9 mouse cellular contexts compared by ENCODE assay signal in the genomic region with DNA sequence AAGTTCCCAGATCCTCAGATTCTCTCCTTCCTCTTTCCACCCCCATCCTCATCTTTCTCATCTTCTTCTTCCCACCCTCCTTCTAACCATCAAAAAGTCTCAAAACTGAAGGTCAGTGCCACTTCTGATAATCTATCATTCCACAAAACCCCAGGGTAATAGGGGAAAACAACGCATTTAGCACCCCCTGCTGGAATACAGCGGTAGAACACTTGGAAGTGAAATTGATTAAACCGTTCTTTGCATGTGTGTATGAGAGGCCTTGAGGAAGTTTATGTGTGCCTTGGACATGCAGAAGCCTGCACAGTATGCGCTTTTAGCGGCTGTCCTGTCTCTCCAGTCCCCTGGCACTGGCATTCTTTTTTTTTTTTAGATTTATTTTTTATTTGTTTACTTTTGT. TPM values are rescaled to one million over a fixed set of nuclear protein-coding genes. Genes with fewer than 3 reads are reported as not detected.
DNase-seq lines count a peak whose midpoint lies in the region; ATAC-seq lines count a peak whose summit lies in the region.
"Had no signal": no experiment of that assay in that cellular context is flagged by ENCODE, and none has a peak within 500 bp of the region (broad histone marks: within the 10 kb centered on the region; RNA-seq: fewer than 3 reads in every experiment).

No protein-coding gene starts in this region.

- DNase-seq in hindbrain, embryonic 11.5 days (ENCODE audit: low spot score), result peak; percentile 86
- peak; percentile 78 for DNase-seq in ZHBTc4 (ENCODE audit: low read depth, low spot score)
- peak; percentile 71 for DNase-seq in embryonic facial prominence, embryonic 10.5 days (ENCODE audit: low spot score)
- DNase-seq in layer of hippocampus, postnatal 10 days (ENCODE audit: low spot score in 2 of 2), result peak; percentile 77 to 82
- peak; percentile 52 for DNase-seq in neural tube, embryonic 11.5 days (ENCODE audit: low spot score)
- DNase-seq in yolk sac, embryonic 10.5 days (ENCODE audit: low spot score), result no peak

- peaks cover 23% of the 10 kb centered on the region for H3K27me3 ChIP-seq in hindbrain, embryonic 11.5 days (ENCODE audit: control insufficient read depth, insufficient read depth, low read length)
- H3K27me3 ChIP-seq in hindbrain, embryonic 12.5 days, result peaks cover 48% of the 10 kb centered on the region
- peaks cover 66% of the 10 kb centered on the region for H3K27me3 ChIP-seq in embryonic facial prominence, embryonic 10.5 days (replicated peaks; ENCODE audit: low read depth, poor library complexity, severe bottlenecking)
- peaks cover 21% of the 10 kb centered on the region for H3K27me3 ChIP-seq in neural tube, embryonic 11.5 days (ENCODE audit: control insufficient read depth, insufficient read depth, low read length)

- ATAC-seq in hindbrain, embryonic 11.5 days (ENCODE audit: low FRiP score), result no peak
- no peak for ATAC-seq in hindbrain, embryonic 12.5 days (ENCODE audit: low FRiP score)
- ATAC-seq in CD4-positive, CD25-positive, alpha-beta regulatory T cell, adult 4 months, result peak; percentile 58
- ATAC-seq in neural tube, embryonic 11.5 days (ENCODE audit: insufficient read depth, low FRiP score, low TSS enrichment), result no peak

- no peak overlapping the region for H3K4me2 ChIP-seq in hindbrain, embryonic 11.5 days (replicated peaks; ENCODE audit: low read depth, low read length)
- H3K4me2 ChIP-seq in hindbrain, embryonic 12.5 days (replicated peaks), result no peak overlapping the region
- no peak overlapping the region for H3K4me2 ChIP-seq in neural tube, embryonic 11.5 days (ENCODE audit: low read depth)

- H3K36me3 ChIP-seq in hindbrain, embryonic 11.5 days (ENCODE audit: control insufficient read depth, insufficient read depth, low read length), result no peaks in the 10 kb centered on the region
- H3K36me3 ChIP-seq in hindbrain, embryonic 12.5 days, result no peaks in the 10 kb centered on the region
- no peaks in the 10 kb centered on the region for H3K36me3 ChIP-seq in embryonic facial prominence, embryonic 10.5 days (replicated peaks)
- no peaks in the 10 kb centered on the region for H3K36me3 ChIP-seq in neural tube, embryonic 11.5 days (ENCODE audit: control insufficient read depth, insufficient read depth, low read length)

- no peak overlapping the region for H3K27ac ChIP-seq in hindbrain, embryonic 11.5 days (ENCODE audit: low read depth, low read length)
- H3K27ac ChIP-seq in hindbrain, embryonic 12.5 days, result no peak overlapping the region
- H3K27ac ChIP-seq in embryonic facial prominence, embryonic 10.5 days (replicated peaks), result no peak overlapping the region
- H3K27ac ChIP-seq in neural tube, embryonic 11.5 days (ENCODE audit: low read depth, low read length), result no peak overlapping the region

- no peak overlapping the region for H3K9ac ChIP-seq in hindbrain, embryonic 11.5 days (ENCODE audit: low read depth, low read length)
- no peak overlapping the region for H3K9ac ChIP-seq in hindbrain, embryonic 12.5 days
- H3K9ac ChIP-seq in neural tube, embryonic 11.5 days (ENCODE audit: low read length), result no peak overlapping the region

- no peak overlapping the region for H3K4me3 ChIP-seq in hindbrain, embryonic 11.5 days (ENCODE audit: low read depth, low read length)
- H3K4me3 ChIP-seq in hindbrain, embryonic 12.5 days, result no peak overlapping the region
- no peak overlapping the region for H3K4me3 ChIP-seq in embryonic facial prominence, embryonic 10.5 days
- no peak overlapping the region for H3K4me3 ChIP-seq in neural tube, embryonic 11.5 days (ENCODE audit: low read depth, low read length)

- peaks cover 2% of the 10 kb centered on the region; the same call in 1 of the 2 replicates for H3K4me1 ChIP-seq in hindbrain, embryonic 11.5 days (replicated peaks; ENCODE audit: control insufficient read depth, insufficient read depth, low read length)
- peaks cover 4% of the 10 kb centered on the region for H3K4me1 ChIP-seq in hindbrain, embryonic 12.5 days
- peaks cover 12% of the 10 kb centered on the region for H3K4me1 ChIP-seq in embryonic facial prominence, embryonic 10.5 days
- no peaks in the 10 kb centered on the region for H3K4me1 ChIP-seq in neural tube, embryonic 11.5 days (ENCODE audit: control insufficient read depth, insufficient read depth, low read length)

- H3K9me3 ChIP-seq in hindbrain, embryonic 11.5 days (ENCODE audit: control insufficient read depth, low read length), result no peaks in the 10 kb centered on the region
- H3K9me3 ChIP-seq in hindbrain, embryonic 12.5 days (replicated peaks), result no peaks in the 10 kb centered on the region
- H3K9me3 ChIP-seq in embryonic facial prominence, embryonic 10.5 days, result no peaks in the 10 kb centered on the region
- no peaks in the 10 kb centered on the region for H3K9me3 ChIP-seq in neural tube, embryonic 11.5 days (ENCODE audit: control insufficient read depth, low read length)

- WGBS in hindbrain, embryonic 11.5 days, result 3% methylated on average over 5 of the region's 5 CpGs
- WGBS in hindbrain, embryonic 12.5 days, result 4% methylated on average over 5 of the region's 5 CpGs
- 2% methylated on average over 5 of the region's 5 CpGs for WGBS in embryonic facial prominence, embryonic 10.5 days
- WGBS in neural tube, embryonic 11.5 days, result 4% methylated on average over 5 of the region's 5 CpGs

RNA-seq across cellular contexts. Expression of a gene that starts 4.8 kb away (rescaled TPM):
- 0.14 TPM in 1 of 2 replicates, not detected in the other for polyA plus RNA-seq in hindbrain, embryonic 11.5 days (2014; fragmentation: Nextera tagmentation; extraction: Ambion mirVana)
- polyA plus RNA-seq in hindbrain, embryonic 12.5 days (2016; fragmentation: Nextera tagmentation; extraction: Ambion mirVana), result 0.14 TPM in 1 of 2 replicates, not detected in the other
- polyA plus RNA-seq in CD4-positive, CD25-positive, alpha-beta regulatory T cell, adult 4 months (2017; shearing (Covaris generic)), result not detected
- not detected in 2 replicates for polyA plus RNA-seq in embryonic facial prominence, embryonic 10.5 days (2016; fragmentation: Nextera tagmentation; extraction: Ambion mirVana)
- total RNA-seq in layer of hippocampus, postnatal 10 days (2021), result not detected
- not detected in 2 replicates for polyA plus RNA-seq in neural tube, embryonic 11.5 days (2014; fragmentation: Nextera tagmentation; extraction: Ambion mirVana)

RNA-seq across cellular contexts. Expression of a gene that starts 15.7 kb away (rescaled TPM):
- polyA plus RNA-seq in hindbrain, embryonic 11.5 days (2014; fragmentation: Nextera tagmentation; extraction: Ambion mirVana), result 33.2 and 34.4 TPM in 2 replicates
- polyA plus RNA-seq in hindbrain, embryonic 12.5 days (2016; fragmentation: Nextera tagmentation; extraction: Ambion mirVana), result 37.9 and 40.4 TPM in 2 replicates
- 10 to 100 TPM; 10.8 to 19.6 TPM for polyA plus RNA-seq in CD4-positive, CD25-positive, alpha-beta regulatory T cell, adult 4 months (2017; shearing (Covaris generic))
- polyA plus RNA-seq in embryonic facial prominence, embryonic 10.5 days (2016; fragmentation: Nextera tagmentation; extraction: Ambion mirVana), result 35.0 and 38.0 TPM in 2 replicates
- total RNA-seq in layer of hippocampus, postnatal 10 days (2021), result 10 to 100 TPM; 29.8 TPM
- polyA plus RNA-seq in neural tube, embryonic 11.5 days (2014; fragmentation: Nextera tagmentation; extraction: Ambion mirVana), result 34.2 and 34.9 TPM in 2 replicates

RNA-seq across cellular contexts. Expression of a gene that starts 32.9 kb away (rescaled TPM):
- 1.7 and 2.7 TPM in 2 replicates for polyA plus RNA-seq in hindbrain, embryonic 11.5 days (2014; fragmentation: Nextera tagmentation; extraction: Ambion mirVana)
- polyA plus RNA-seq in hindbrain, embryonic 12.5 days (2016; fragmentation: Nextera tagmentation; extraction: Ambion mirVana), result 3.3 and 5.5 TPM in 2 replicates
- polyA plus RNA-seq in CD4-positive, CD25-positive, alpha-beta regulatory T cell, adult 4 months (2017; shearing (Covaris generic)), result not detected
- 0.32 and 0.49 TPM in 2 replicates for polyA plus RNA-seq in embryonic facial prominence, embryonic 10.5 days (2016; fragmentation: Nextera tagmentation; extraction: Ambion mirVana)
- not detected for total RNA-seq in layer of hippocampus, postnatal 10 days (2021)
- 1.0 TPM in 1 of 2 replicates, not detected in the other for polyA plus RNA-seq in neural tube, embryonic 11.5 days (2014; fragmentation: Nextera tagmentation; extraction: Ambion mirVana)
- polyA plus RNA-seq: frontal cortex, adult 2 months had no signal

RNA-seq across cellular contexts. Expression of a gene that starts 39.4 kb away (rescaled TPM):
- not detected in 2 replicates for polyA plus RNA-seq in hindbrain, embryonic 11.5 days (2014; fragmentation: Nextera tagmentation; extraction: Ambion mirVana)
- polyA plus RNA-seq in hindbrain, embryonic 12.5 days (2016; fragmentation: Nextera tagmentation; extraction: Ambion mirVana), result not detected in 2 replicates
- not detected for polyA plus RNA-seq in CD4-positive, CD25-positive, alpha-beta regulatory T cell, adult 4 months (2017; shearing (Covaris generic))
- polyA plus RNA-seq in embryonic facial prominence, embryonic 10.5 days (2016; fragmentation: Nextera tagmentation; extraction: Ambion mirVana), result not detected in 2 replicates
- total RNA-seq in layer of hippocampus, postnatal 10 days (2021), result not detected
- not detected in 2 replicates for polyA plus RNA-seq in neural tube, embryonic 11.5 days (2014; fragmentation: Nextera tagmentation; extraction: Ambion mirVana)
- polyA plus RNA-seq: frontal cortex, adult 2 months had no signal

RNA-seq across cellular contexts. Expression of a gene that starts 44.6 kb away (rescaled TPM):
- 76.0 and 80.1 TPM in 2 replicates for polyA plus RNA-seq in hindbrain, embryonic 11.5 days (2014; fragmentation: Nextera tagmentation; extraction: Ambion mirVana)
- polyA plus RNA-seq in hindbrain, embryonic 12.5 days (2016; fragmentation: Nextera tagmentation; extraction: Ambion mirVana), result 114 TPM in 2 replicates
- 10 to 100 TPM; 33.4 to 69.4 TPM for polyA plus RNA-seq in CD4-positive, CD25-positive, alpha-beta regulatory T cell, adult 4 months (2017; shearing (Covaris generic))
- polyA plus RNA-seq in embryonic facial prominence, embryonic 10.5 days (2016; fragmentation: Nextera tagmentation; extraction: Ambion mirVana), result 145 and 155 TPM in 2 replicates
- total RNA-seq in layer of hippocampus, postnatal 10 days (2021), result 10 to 100 TPM; 73.8 to 77.8 TPM
- 74.2 and 81.9 TPM in 2 replicates for polyA plus RNA-seq in neural tube, embryonic 11.5 days (2014; fragmentation: Nextera tagmentation; extraction: Ambion mirVana)
